Mouse (Mus musculus) cerebellum, postnatal 10 days (tissue): ENCODE data around the gene Rpl10l.

Source experiments
- DNase-seq, 2 experiments: peaks; one replicate each; pipeline ENCODE4 v3.0.0; 2021; ENCODE audit warnings: mixed read lengths in 2 of 2

The Rpl10l gene

GRCm38 (mm10) chr12:66283991-66284622, at the start of gene Rpl10l:
Rpl10l (minus strand) TSS chr12:66284401.
- no peak for DNase-seq

- DNase-seq = no peak
Observed at GRCm38 (mm10) chr12:66275890-66276289, 8.3 kb downstream of the Rpl10l start.

GRCm38 (mm10) chr12:66245461-66246099, 38.6 kb downstream of the Rpl10l start:
- DNase-seq = no peak

GRCm38 (mm10) chr12:66234158-66234557, 50.0 kb downstream of the Rpl10l start:
- DNase-seq = no peak
